Mouse (Mus musculus) frontal cortex, postnatal 14 days (tissue): ENCODE results near the gene Lcor.

Source experiments
- DNase-seq, 2 experiments: peaks; one replicate each; pipeline ENCODE4 v3.0.0; 2022; ENCODE audit warnings: low spot score in 2 of 2

Gene Lcor

DNA sequence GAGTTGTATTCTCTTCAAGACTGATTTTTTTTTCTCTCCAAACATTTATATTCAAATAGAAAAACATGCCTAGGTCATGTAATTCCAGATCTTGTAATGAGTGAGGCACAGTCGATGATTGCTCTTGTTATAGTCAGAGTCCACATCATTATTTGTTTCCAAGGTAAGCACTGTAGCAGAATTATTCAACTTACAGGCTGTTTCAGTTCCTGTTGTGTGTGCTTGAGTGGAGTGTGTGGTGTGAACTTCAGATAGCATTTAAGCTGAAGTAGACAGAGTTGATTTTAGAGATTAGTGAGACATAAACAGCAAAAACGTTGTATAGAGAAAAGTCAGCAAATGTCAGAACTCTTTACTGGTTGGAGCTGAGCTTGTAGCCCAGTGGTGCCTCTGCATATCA, 86.4 kb downstream of the Lcor start:
- DNase-seq: no peak

GRCm38 (mm10) chr19:41573700-41574099, 91.3 kb downstream of the Lcor start:
- DNase-seq: no peak

GRCm38 (mm10) chr19:41577576-41577975, 95.1 kb downstream of the Lcor start:
- DNase-seq: no peak

DNA sequence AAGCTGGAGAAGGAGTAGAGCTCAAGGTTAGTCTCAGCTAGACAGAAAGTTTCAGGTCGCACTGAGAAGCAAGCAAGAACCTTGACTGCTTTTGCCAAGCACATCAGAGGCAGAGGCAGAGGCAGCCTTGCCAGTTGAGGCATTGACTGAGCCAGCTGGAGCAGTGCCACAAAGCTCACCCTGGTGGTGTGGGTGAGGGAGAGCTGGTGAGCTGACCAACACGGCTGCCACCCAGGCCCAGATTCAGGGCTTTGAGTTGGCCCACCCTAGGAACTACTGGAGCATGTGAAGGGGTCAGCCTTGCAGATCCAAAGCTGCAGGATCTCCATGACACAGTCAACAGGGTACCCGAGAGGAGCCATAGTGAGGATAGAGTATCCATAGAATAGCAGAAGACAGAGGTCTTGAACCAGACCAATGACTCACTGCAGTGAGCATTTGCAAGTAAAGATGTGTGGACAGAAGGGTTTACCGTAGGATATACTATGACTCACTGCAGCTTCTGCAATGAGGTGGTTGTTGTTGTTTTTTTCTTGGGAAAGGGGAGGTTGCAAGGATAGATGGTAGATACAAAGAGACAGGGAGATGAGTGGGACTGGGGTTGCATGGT, 97.0 kb downstream of the Lcor start:
- no peak for DNase-seq

DNA sequence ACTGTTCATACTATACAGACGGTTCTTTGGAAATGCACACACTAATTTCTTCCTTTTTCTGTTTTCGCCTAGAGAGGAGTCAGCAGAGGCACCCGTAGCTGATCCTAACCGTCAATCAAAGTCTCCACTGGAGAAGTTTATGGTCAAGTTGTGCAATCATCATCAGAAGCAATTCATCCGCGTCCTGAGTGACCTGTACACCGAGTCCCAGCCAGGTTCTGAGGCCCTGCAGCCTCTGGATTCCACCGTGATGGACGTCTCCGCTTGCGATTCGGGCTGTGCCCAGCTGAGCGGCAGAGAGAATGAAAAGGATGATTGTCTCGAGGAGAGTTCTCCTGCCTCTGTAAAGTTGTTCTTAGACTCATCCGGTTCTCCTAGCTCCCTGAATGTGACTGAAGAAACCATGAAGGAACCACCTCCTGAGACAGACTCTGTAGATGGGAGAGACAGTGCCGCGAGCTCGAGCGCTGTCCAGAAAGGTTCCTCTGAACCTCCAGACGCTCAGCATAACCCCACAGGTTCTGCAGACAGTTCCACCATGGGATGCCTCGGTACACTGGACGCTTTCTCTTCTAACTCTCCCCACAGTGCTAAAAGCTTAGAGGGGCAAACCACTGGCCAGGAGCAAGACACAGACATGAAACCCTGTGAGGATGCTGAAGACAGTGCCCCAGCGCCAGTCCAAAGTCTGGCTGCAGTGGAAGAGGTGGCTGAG, 99.4 kb downstream of the Lcor start, which contains the start of gene Gm340:
TSS of gene Gm340 (plus strand) at position 665 of the 715 bp plus-strand sequence.
- no peak for DNase-seq

DNA sequence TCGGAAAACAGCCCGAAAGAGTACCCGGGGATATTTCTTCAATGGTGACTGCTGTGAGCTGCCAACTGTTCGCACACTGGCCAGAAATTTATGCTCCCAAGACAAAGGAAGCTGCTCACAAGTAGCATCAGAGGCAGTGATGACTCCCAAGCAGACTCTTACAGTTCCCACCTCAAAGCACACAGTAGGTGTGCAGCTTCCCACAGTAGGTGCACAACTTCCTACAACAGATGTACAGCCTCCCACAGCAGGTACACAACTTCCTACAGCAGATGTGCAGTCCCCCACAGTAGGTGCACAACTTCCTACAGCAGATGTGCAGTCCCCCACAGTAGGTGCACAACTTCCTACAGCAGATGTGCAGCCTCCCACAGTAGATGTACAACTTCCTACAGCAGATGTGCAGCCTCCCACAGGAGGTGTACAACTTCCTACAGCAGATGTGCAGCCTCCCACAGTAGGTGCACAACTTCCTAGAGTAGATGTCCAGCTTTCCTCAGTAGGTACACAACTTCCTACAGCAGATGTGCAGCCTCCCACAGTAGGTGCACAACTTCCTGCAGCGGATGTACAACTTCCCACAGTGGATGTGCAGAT, 100.6 kb downstream of the Lcor start:
- DNase-seq: no peak

- no peak for DNase-seq
These were observed 104.3 kb downstream of the Lcor start for GRCm38 (mm10) chr19:41586752-41587151.

DNA sequence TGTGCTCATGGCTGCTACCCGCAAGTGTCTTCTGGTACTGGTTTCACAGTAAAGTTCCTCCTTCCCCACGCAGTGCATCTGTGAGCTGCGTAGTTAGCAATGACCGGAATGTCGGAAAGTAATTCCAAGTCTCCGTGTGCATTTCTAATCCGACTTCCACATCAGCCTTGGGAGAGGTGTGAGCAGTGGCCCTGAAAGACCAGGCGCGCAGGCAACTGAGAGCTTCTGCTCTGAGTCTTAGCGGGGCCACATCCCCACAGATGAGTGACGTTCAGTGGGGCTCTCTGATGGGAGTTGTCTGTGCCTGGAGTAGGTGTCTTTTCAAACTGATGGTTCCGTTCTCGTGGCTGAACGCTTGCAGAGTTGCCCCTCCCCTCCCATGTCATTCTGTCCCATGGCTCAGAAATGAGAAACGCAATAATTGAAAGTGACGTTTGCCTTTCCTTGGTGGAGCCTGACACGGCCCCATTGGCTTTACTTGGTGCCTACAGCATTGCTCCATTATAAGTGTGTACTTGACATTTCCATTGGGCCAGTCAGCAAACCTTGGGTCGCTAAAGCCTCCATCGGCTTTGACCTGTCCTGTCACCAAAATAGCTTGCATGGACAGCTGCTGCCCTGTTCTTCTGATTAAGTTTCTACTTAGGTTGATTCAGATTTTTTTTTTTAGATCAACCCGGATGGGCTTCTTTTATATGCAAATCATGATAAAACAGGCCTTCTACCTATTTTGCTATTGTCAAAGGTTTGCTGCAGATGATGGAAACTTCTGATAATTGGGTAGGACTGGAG, 105.2 kb downstream of the Lcor start:
- DNase-seq: no peak

- no peak for DNase-seq
These were observed 106.6 kb downstream of the Lcor start for GRCm38 (mm10) chr19:41589026-41589425.

DNA sequence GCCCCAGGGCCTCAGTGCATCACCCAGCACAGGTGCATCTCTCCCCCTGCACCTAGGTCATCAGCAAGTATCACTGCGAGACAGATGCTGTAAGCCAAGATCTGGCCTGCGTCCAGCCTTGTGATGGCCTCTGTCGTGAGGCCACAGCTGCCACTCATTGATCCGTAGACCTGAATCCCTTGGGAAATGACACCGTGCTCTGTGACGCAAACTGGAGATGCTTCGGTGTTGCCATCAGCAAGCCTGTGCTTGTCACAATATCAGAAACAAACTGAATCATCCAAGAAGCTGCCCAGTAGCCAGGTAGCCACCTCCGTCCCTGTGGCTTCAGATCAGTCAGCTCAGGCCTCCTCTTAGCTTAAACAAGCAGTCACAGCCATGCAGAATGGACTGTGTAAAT, 107.2 kb downstream of the Lcor start:
- no peak for DNase-seq

DNA sequence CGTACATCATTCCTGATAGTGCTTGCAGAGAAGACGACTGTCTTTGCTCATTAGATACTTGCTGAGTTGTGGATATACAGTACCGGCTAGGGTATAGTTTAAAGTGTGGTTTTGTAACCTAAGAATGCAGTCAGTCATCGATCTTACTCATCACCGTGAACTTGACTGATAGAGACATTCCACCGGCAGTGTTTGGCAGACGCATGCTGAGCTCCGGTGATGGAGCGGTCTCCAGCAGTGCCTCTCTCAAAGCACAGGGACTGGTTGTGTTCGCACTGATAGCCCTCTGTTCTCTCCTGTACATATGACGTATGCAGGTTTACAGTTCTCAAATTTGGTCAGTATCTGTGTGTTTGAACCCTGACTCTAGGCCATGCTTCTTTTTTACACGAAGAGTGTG, 109.4 kb downstream of the Lcor start:
- DNase-seq: no peak

GRCm38 (mm10) chr19:41597170-41597894, 114.9 kb downstream of the Lcor start:
- DNase-seq: no peak

GRCm38 (mm10) chr19:41600647-41601046, 118.2 kb downstream of the Lcor start:
- DNase-seq: no peak

DNA sequence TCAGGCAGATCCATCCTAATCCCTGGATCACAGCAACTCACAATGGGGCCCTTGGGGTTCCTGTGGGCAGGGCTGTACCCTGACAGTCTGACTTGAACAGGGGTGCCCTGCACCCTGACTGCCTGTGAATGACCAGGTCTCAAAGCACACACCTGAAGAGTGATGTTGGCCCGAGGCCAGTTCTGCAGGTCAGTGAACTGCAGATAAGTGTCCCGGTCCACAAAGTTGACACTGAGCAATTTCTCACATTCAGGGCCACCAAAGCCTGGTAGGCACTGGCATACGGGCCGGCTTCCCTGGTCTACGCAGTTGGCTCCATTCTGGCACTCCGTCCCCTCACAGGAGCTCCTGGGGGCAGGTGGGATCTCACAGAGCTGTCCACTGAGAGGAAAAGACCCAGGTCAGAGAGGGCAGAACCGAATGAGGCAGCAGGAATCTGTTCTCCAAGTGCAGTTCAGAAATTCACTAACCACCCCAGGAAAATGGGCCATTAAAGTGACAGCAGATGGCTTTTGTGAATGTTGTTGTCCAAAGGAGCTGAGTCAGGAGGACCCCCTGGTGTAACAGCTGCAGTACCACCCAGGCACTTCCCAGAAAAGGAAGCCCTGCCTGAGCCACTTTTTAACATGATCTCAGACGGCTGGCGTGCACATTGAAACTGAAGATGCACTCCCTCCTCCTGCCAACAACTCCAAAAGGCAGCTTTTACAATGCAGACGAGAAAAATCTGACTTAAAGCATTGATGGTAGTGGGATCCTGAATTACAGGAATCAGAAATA, 124.0 kb downstream of the Lcor start:
- DNase-seq: no peak

DNA sequence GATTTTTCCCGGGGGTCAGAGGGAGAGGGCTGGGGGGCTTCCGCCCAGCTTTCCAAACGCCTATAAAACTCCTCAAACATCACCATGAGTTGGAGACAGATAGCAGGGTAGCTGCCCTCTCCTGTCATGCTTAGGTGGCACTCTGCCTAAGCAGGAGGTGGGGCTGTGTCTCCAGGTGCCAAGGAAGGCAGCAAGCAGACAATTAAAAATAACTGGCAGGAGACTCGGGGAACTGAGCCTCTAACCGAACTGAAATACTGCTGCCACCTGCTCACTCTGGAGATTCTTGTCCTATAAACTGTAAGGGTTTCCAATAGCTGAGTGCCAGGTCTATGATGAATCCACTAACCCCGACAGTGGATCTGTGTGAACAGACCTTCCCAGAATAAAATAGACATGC, 129.2 kb downstream of the Lcor start:
- DNase-seq: no peak
